Mouse (Mus musculus) T-helper 17 cell (primary cell): ENCODE results near the gene Foxo6.

Experiments used
- in situ Hi-C, 2 experiments: fragments of 300-600 bp; cut with MboI, MseI; formaldehyde crosslinking; loops; 1 replicate in 1 of 2; 2 replicates in 1 of 2; pipeline ENCODE4 v1.15.1; 2025; ENCODE audit warnings: high pct_unique_total_duplicates in 2 of 2

Gene Foxo6

DNA sequence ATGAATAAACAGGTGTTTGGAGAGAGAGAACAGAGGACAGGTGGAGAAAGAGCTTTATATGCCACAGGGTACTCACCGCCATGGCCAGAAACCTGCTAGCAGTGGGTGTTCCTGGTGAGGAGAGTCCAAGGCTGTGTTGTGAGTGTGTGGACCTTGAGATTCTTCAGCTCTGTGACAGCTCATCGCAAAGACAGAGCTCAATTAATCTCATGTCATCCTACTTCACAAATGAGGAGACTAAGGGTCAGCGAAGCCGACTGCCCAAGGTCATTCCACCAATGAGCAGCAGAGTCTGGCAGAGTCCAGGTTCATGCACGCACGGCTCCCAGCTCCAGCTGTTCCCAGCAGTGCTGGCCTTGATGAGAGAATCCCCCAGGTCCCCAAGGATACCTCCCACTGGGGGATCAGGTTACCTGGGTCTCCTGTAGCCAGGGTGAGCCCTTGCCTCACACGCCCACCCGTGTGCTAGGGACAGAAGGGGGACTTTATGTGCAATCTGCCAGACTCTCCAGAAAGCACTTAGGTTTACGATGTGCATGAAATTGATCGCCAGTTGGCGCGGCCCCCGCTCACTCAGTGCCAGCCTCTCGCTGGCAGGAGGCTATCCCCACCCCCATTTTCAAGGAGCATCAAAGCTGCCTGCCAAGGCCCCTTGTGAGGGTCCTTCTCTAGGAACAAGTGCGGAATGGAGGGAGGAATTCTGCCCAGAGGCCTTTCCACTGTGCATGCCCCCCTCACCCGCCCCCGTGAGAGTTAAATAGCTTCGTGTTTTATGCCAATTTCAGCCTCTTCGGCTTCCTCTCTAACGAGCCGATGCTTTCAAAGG is 27.6 kb downstream of the Foxo6 start:
- in situ Hi-C loops: no loop called here

GRCm38 (mm10) chr4:120248800-120249261 is 38.3 kb downstream of the Foxo6 start:
- in situ Hi-C loops: no loop called here

DNA sequence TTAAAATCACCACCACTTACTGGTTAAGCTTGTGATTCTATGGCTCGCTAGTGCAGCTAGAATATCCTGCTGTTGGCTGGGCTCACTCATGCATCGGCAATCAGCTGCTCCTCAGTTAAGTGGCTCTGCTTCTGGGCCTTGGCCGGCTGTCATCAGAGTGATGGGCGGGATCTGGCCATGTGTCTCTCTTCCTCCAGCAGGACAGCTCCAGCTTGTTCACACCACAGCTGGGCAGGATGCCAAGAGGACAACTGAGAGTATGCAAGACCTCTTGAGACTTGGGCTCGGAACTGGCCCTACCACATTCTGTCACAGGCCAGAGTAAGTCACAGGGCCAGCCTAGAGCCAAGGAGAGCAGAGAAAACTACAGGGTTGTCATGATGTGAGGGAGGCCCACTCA is 39.7 kb downstream of the Foxo6 start:
- in situ Hi-C loops: no loop called here

DNA sequence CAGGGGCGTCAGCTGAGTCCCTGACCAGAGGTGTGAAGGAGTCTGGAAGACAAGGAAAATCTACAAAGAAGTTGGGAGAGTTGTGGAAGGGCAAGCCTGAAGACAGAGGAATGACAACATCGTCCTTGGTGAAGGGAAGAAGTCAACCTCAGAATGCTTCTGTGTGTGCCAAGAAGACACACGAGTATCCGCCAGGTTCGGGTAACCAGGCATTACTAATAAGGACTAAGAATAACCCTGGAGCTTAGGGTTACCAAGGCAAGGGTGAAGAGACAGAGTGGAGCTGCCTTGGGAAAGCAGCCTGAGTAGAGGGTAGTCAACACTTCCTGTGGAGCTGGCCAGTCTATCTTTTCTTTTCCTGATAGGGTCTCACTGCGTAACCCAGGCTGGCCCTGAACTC is 41.1 kb downstream of the Foxo6 start:
- in situ Hi-C loops: no loop called here

- in situ Hi-C loops: no loop called here
These were observed 44.3 kb downstream of the Foxo6 start for GRCm38 (mm10) chr4:120242783-120243262.

- in situ Hi-C loops: no loop called here
These were observed 46.0 kb downstream of the Foxo6 start for GRCm38 (mm10) chr4:120241106-120241505.

GRCm38 (mm10) chr4:120239419-120239818 is 47.7 kb downstream of the Foxo6 start:
- in situ Hi-C loops: no loop called here

- in situ Hi-C loops: no loop called here
These were observed 53.9 kb downstream of the Foxo6 start for GRCm38 (mm10) chr4:120233243-120233642.

GRCm38 (mm10) chr4:120232541-120232940 is 54.6 kb downstream of the Foxo6 start:
- in situ Hi-C loops: no loop called here

GRCm38 (mm10) chr4:120231982-120232381 is 55.2 kb downstream of the Foxo6 start:
- in situ Hi-C loops: no loop called here

GRCm38 (mm10) chr4:120230256-120230649 is 56.9 kb downstream of the Foxo6 start:
- in situ Hi-C loops: no loop called here

GRCm38 (mm10) chr4:120229505-120230255 is 57.5 kb downstream of the Foxo6 start:
- in situ Hi-C loops: loop anchor here (5.0 kb wide), 2 partner anchors 93 to 138 kb away; no protein-coding TSS in a partner anchor

DNA sequence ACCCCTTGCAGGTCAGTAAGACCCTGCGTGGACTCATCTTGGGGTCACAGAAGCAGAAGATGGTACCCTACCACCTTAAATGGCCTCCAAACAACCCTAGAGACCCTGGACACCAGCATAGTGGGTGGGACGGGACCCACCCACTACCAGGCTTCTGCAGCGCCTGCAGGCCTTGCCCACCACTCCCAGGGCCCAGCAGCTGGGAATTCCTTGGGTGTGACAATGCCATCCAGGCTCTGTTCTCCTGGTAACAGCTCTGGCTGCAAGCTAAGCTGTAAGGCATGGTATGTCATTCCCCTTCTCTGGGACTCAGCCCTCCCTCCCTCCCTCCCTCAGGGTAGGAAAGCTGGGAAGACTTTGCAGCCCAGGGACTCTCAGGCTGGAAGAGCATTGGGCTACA is 58.5 kb downstream of the Foxo6 start:
- in situ Hi-C loops: loop anchor here (5.0 kb wide), 2 partner anchors 94 to 139 kb away; no protein-coding TSS in a partner anchor

GRCm38 (mm10) chr4:120227224-120227623 is 59.9 kb downstream of the Foxo6 start:
- in situ Hi-C loops: loop anchor here (5.0 kb wide), 2 partner anchors 95 to 140 kb away; no protein-coding TSS in a partner anchor

- in situ Hi-C loops: loop anchor here (5.0 kb wide), 2 partner anchors 96 to 141 kb away; no protein-coding TSS in a partner anchor
These were observed 60.5 kb downstream of the Foxo6 start for GRCm38 (mm10) chr4:120226682-120227081.

DNA sequence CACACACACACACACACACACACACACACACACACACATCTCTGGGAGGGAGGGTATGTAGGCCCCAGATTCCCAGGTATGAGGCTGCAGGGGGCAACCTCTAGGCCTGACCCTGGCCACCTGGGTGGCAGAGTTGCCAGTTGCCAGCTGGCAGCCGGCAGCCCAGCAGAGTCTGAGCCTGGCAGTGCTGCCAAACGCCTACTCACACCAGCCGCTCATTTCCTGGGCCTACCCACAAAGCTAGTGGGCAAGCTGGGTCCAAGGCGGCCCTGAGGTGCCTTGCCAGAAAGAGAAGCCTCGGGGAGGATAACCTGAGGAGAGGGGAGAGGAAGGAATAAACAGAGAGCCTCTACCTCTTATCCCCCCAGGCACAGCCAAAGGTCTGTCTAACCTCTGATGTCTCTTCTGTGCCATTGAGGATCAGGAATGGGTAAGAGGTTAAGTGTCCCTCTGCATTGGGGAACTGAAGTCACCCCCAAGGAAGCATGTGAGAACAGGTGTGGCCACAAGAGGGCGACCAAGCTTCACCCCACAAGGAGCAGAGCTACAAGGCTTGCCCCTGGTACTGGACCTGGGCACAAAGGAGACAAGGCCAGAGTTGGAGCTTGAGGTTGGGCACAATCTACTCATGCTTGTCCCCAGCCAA is 61.9 kb downstream of the Foxo6 start:
- in situ Hi-C loops: loop anchor here (5.0 kb wide), 2 partner anchors 97 to 142 kb away; no protein-coding TSS in a partner anchor

- in situ Hi-C loops: no loop called here
These were observed 63.3 kb downstream of the Foxo6 start for GRCm38 (mm10) chr4:120223805-120224204.

GRCm38 (mm10) chr4:120223108-120223745 is 63.9 kb downstream of the Foxo6 start:
- in situ Hi-C loops: no loop called here

GRCm38 (mm10) chr4:120221708-120222107 is 65.4 kb downstream of the Foxo6 start:
- in situ Hi-C loops: no loop called here

DNA sequence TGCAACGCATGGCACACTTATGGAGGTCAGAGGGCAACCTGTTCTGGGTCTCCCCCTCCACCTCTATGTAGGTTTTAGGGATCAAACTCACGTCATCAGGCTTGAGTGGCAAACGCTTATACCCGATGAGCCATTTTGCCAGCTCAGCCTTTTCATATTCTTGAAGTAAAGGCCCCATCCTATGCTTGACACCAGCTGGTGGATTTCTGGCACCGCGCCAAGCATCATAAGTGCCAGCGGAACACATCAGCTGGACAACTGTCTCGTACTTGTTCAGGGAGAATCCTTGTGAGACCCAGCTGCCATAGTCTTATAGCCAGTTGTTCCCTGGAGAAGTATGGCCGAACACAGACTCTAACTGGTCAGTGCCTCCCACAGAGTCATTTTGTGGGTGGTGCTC is 68.3 kb downstream of the Foxo6 start:
- in situ Hi-C loops: no loop called here
